Comparison of ENCODE assay signal across 8 mouse cellular contexts in genomic region chr5:114567565-114568197, GRCm38 (mm10). TPM values are rescaled to one million over a fixed set of nuclear protein-coding genes. Genes with fewer than 3 reads are reported as not detected.
DNase-seq lines count a peak whose midpoint lies in the region; ATAC-seq lines count a peak whose summit lies in the region.

TSS of gene Fam222a (plus strand) at chr5:114568016.

- peak; percentile 84 for DNase-seq in adrenal gland, postnatal 14 days
- peak; percentile 82 for DNase-seq in embryonic facial prominence, embryonic 11.5 days (ENCODE audit: low spot score)
- DNase-seq in kidney, postnatal 10 days, result peak; percentile 86
- DNase-seq in neural tube, embryonic 11.5 days (ENCODE audit: low spot score), result peak; percentile 90
- peak; percentile 74 for DNase-seq in thymus, adult 18-20 months

- peak within 1 kb of the TSS; percentile 90 for H3K4me2 ChIP-seq in embryonic facial prominence, embryonic 11.5 days (ENCODE audit: low read depth, low read length)
- H3K4me2 ChIP-seq in heart, embryonic 14.5 days (ENCODE audit: low read length), result peak within 1 kb of the TSS; percentile 99
- H3K4me2 ChIP-seq in liver, embryonic 15.5 days, result peak within 1 kb of the TSS; percentile 85
- peak within 1 kb of the TSS; percentile 79 for H3K4me2 ChIP-seq in neural tube, embryonic 11.5 days (ENCODE audit: low read depth)

- ATAC-seq in CD4-positive, CD25-positive, alpha-beta regulatory T cell, adult 4 months, result peak; percentile 63
- peak; percentile 63 for ATAC-seq in embryonic facial prominence, embryonic 11.5 days (replicated peaks; ENCODE audit: insufficient number of reproducible peaks, low FRiP score, low TSS enrichment, low read depth)
- ATAC-seq in heart, embryonic 14.5 days (ENCODE audit: insufficient number of reproducible peaks, insufficient read depth, low FRiP score, low read depth), result peak; percentile 52
- peak; percentile 50 for ATAC-seq in liver, embryonic 15.5 days (ENCODE audit: insufficient read depth)
- peak; percentile 55 for ATAC-seq in neural tube, embryonic 11.5 days (ENCODE audit: insufficient read depth, low FRiP score, low TSS enrichment)

- H3K9me3 ChIP-seq in embryonic facial prominence, embryonic 11.5 days (replicated peaks; ENCODE audit: control insufficient read depth, low read length), result no peaks in the 10 kb centered on the region
- peaks cover 9% of the 10 kb centered on the region for H3K9me3 ChIP-seq in heart, embryonic 14.5 days (ENCODE audit: control insufficient read depth, low read length)
- H3K9me3 ChIP-seq in liver, embryonic 15.5 days (replicated peaks), result no peaks in the 10 kb centered on the region
- H3K9me3 ChIP-seq in neural tube, embryonic 11.5 days (ENCODE audit: control insufficient read depth, low read length), result no peaks in the 10 kb centered on the region

- H3K27me3 ChIP-seq in embryonic facial prominence, embryonic 11.5 days (ENCODE audit: control insufficient read depth, insufficient read depth, low read length), result peaks cover 24% of the 10 kb centered on the region
- peaks cover 43% of the 10 kb centered on the region for H3K27me3 ChIP-seq in heart, embryonic 14.5 days (ENCODE audit: control insufficient read depth, insufficient read depth, low read length)
- H3K27me3 ChIP-seq in liver, embryonic 15.5 days, result peaks cover 80% of the 10 kb centered on the region
- H3K27me3 ChIP-seq in neural tube, embryonic 11.5 days (ENCODE audit: control insufficient read depth, insufficient read depth, low read length), result 0 out of 2 replicates have a peak, but pooled peaks cover 2% of the 10 kb centered on the region

- WGBS in embryonic facial prominence, embryonic 11.5 days, result under 1% methylated on average over 71 of the region's 72 CpGs
- WGBS in heart, embryonic 14.5 days, result under 1% methylated on average over 42 of the region's 72 CpGs
- WGBS in liver, embryonic 15.5 days (ENCODE audit: insufficient replicate concordance), result under 1% methylated on average over 72 of the region's 72 CpGs
- WGBS in neural tube, embryonic 11.5 days, result under 1% methylated on average over 65 of the region's 72 CpGs

- H3K4me3 ChIP-seq in embryonic facial prominence, embryonic 11.5 days (ENCODE audit: low read depth, low read length), result peak within 1 kb of the TSS; percentile 69
- H3K4me3 ChIP-seq in heart, embryonic 14.5 days (ENCODE audit: control insufficient read depth in 1 of 2, insufficient read depth in 1 of 2, low read depth in 1 of 2, low read length in 2 of 2), result peak within 1 kb of the TSS; percentile 66 to 72
- peak within 1 kb of the TSS; percentile 62 for H3K4me3 ChIP-seq in liver, embryonic 15.5 days (replicated peaks)
- peak within 1 kb of the TSS; percentile 82 for H3K4me3 ChIP-seq in neural tube, embryonic 11.5 days (ENCODE audit: low read depth, low read length)

- H3K36me3 ChIP-seq in embryonic facial prominence, embryonic 11.5 days (replicated peaks; ENCODE audit: control insufficient read depth, insufficient read depth, low read depth, low read length), result no peaks in the 10 kb centered on the region
- no peaks in the 10 kb centered on the region for H3K36me3 ChIP-seq in heart, embryonic 14.5 days (ENCODE audit: control insufficient read depth, insufficient read depth, low read length)
- no peaks in the 10 kb centered on the region for H3K36me3 ChIP-seq in liver, embryonic 15.5 days (replicated peaks)
- H3K36me3 ChIP-seq in neural tube, embryonic 11.5 days (ENCODE audit: control insufficient read depth, insufficient read depth, low read length), result no peaks in the 10 kb centered on the region

- peak within 1 kb of the TSS; percentile 56 for H3K9ac ChIP-seq in embryonic facial prominence, embryonic 11.5 days (replicated peaks; ENCODE audit: low read length)
- peak within 1 kb of the TSS; percentile 73 for H3K9ac ChIP-seq in heart, embryonic 14.5 days (ENCODE audit: low read length)
- no peak within 1 kb of the TSS; the same call in 1 of the 2 replicates for H3K9ac ChIP-seq in liver, embryonic 15.5 days
- peak within 1 kb of the TSS; percentile 81 for H3K9ac ChIP-seq in neural tube, embryonic 11.5 days (ENCODE audit: low read length)

- H3K27ac ChIP-seq in embryonic facial prominence, embryonic 11.5 days (replicated peaks; ENCODE audit: low read depth, low read length), result peak within 1 kb of the TSS; percentile 48
- H3K27ac ChIP-seq in heart, embryonic 14.5 days (replicated peaks in 1 of 2; ENCODE audit: control insufficient read depth in 1 of 2, insufficient read depth in 1 of 2, low read depth in 2 of 2, low read length in 2 of 2), result peak within 1 kb of the TSS in 1 of 2 experiments; percentile 57; a peak in 2 of 4 replicates
- no peak within 1 kb of the TSS for H3K27ac ChIP-seq in liver, embryonic 15.5 days (replicated peaks)
- peak within 1 kb of the TSS; percentile 89 for H3K27ac ChIP-seq in neural tube, embryonic 11.5 days (ENCODE audit: low read depth, low read length)

- peaks cover 30% of the 10 kb centered on the region for H3K4me1 ChIP-seq in embryonic facial prominence, embryonic 11.5 days (ENCODE audit: control insufficient read depth, insufficient read depth, low read length)
- H3K4me1 ChIP-seq in heart, embryonic 14.5 days (ENCODE audit: control insufficient read depth in 2 of 2, insufficient read depth in 2 of 2, low read length in 2 of 2), result peaks cover 18 to 46% of the 10 kb centered on the region in 2 experiments
- peaks cover 52% of the 10 kb centered on the region for H3K4me1 ChIP-seq in liver, embryonic 15.5 days (replicated peaks)
- peaks cover 34% of the 10 kb centered on the region for H3K4me1 ChIP-seq in neural tube, embryonic 11.5 days (ENCODE audit: control insufficient read depth, insufficient read depth, low read length)

RNA-seq across cellular contexts. Expression of gene Fam222a, which starts in this region (rescaled TPM):
- not detected for polyA plus RNA-seq in CD4-positive, CD25-positive, alpha-beta regulatory T cell, adult 4 months (2017; shearing (Covaris generic))
- 55.8 and 77.0 TPM in 2 replicates for total RNA-seq in adrenal gland, postnatal 14 days (2021)
- polyA plus RNA-seq in embryonic facial prominence, embryonic 11.5 days (2014; fragmentation: Nextera tagmentation; extraction: Ambion mirVana), result 2.5 and 2.7 TPM in 2 replicates
- polyA plus RNA-seq in heart, embryonic 14.5 days (2014; fragmentation: Nextera tagmentation; extraction: Ambion mirVana), result 0.65 and 0.96 TPM in 2 replicates
- polyA plus RNA-seq in liver, embryonic 15.5 days (2015; fragmentation: Nextera tagmentation; extraction: Ambion mirVana), result 0.50 and 0.73 TPM in 2 replicates
- polyA plus RNA-seq in neural tube, embryonic 11.5 days (2014; fragmentation: Nextera tagmentation; extraction: Ambion mirVana), result 5.0 and 7.5 TPM in 2 replicates

Comparison
In these comparisons a context has a peak if more than half of its experiments do, and no peak if none do; other contexts are left out.
1. Peak in ATAC-seq in CD4-positive, CD25-positive, alpha-beta regulatory T cell, adult 4 months; RNA of the gene not detected or under 1 TPM.
2. Peak in ATAC-seq, H3K4me3 ChIP-seq, H3K9ac ChIP-seq and H3K4me2 ChIP-seq in heart, embryonic 14.5 days; RNA of the gene not detected or under 1 TPM.
3. Peak in ATAC-seq, H3K4me3 ChIP-seq and H3K4me2 ChIP-seq in liver, embryonic 15.5 days; RNA of the gene not detected or under 1 TPM.